Mouse (Mus musculus): ENCODE data around the gene Med12l.

The Med12l gene

DNA sequence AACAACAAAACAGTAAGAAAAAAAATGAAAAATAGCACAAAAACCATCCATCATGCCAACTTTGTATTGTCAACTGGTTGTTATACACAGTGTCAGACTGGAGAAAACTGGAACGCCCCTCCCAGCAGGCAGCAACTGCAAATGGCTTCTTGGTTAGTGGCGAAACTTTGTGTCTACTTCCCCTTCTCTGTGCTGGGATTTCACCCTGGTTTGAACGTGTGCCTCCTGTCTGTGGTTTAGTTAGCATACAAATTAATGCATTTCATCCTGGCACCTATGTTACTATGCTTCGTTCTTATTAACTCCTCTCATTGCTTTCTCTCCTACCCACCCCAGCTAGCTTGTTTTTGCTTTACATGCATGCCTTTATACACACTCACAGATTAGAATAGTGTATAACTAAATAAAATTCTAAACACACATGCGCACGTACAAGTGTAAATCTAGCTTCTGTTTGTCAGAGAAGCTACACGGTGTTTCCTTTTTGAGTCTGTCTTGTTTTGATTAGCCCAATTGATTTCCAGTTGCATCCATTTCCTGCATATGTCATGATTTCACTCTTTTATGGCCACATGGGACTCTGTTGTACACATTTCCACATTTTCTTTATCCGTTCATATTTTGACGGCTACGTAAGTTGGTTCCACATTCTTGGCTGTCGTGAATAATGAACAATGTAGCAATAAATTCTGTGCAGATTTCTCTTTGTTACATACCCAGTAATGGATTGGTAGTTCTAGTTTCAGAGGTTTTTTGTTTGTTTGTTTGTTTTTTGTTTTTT is 336.2 kb downstream of the Med12l start:
- DNase-seq, result no peak

DNA sequence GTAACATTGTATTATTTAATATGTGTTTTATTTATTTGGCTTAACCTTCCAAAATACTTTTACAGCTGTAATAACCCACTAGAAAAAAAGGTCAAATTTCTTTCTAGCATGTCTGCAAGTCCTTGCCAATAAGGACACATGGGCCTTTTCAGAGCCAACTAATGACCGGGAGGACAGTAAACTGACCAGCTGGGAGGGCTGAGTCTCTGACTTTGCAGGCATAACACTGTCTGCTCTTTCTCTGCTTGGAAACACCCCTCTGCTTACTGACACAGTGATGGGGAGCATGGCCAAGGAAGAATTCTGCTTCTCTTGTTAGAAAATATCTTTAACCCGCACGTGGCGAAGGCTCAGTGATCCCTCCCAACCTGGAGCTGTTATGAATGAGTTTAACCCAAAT is 337.4 kb downstream of the Med12l start:
- no peak for DNase-seq

DNA sequence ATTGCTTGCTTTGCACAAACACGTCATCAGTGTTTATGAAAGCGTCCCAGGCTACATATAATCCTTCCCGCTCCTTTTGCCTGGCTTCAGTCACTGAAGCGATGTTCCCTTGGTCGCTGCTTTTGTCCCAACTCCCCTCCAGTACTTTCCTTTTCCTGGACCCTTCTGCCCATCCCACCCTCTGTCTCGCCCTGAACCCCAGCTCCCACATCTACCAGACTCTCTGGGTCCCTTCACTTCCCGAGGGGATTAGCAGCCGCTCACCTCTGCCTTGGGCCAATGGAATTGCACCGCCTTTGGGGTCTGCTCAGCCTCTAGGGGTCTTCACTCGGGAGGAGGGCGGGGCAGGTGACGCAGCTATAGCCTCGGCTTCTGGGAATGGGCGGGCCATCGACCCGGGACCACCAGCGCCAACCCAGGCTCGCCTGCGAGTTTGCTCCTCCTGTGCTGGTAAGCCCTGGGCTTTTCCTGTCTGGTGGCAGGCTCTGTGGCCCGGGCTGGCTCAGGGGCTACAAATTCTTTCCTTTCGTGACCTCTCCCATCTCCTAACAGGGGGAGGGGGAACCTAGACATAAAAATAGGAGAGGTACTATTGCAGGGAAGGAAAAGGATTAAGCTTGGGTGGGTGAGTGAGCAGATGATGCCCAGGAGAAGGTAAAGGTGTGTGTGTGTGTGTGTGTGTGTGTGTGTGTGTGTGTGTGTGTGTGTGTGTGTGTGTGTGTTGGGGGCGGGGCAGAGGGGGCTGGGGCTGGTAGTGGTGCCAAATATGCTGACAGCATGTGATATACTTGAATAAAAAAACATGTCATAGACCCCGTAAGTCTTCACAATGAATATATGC is 338.7 kb downstream of the Med12l start, which contains the start of gene Igsf10:
Gene Igsf10 (minus strand): TSS at position 330 of the 841 bp plus-strand sequence.
- DNase-seq, result peak; percentile 60

DNA sequence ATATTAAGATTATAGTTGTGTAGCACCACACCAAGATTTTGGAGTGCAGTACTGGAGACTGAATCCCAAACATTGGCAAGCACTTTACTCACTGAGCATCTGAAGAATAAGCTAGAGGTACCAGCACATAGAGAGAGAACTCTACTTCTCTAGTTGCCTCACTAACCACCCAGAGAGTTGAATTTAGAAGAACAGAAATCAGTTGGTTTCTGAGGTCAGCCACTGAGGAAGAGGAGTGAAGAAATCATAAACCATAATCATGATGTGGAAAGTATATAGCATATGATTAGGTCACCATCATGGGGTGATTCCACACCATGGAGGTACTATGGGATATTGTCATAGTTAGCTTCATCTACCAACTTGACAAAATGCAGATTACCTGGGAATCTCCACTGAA is 346.1 kb downstream of the Med12l start:
- DNase-seq, result no peak

DNA sequence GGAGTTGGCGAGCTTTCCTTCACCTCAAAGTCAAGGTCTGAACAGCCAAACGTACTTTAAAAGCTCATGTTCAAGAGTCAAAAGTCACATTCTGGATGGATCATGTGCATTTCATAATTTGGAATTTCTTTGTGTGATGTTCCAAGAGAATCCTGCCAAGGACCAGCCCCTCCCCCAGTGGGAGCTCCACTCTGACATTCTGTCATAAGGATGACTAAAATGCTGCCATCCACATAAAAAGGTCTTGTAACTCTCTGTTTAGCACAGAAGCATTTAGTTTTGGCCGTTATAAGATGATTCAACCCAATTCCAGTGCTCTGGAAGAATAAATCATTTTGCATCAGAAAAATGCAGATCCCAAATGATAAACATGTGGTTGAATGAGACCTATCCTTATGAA is 348.5 kb downstream of the Med12l start:
- DNase-seq, result no peak

DNA sequence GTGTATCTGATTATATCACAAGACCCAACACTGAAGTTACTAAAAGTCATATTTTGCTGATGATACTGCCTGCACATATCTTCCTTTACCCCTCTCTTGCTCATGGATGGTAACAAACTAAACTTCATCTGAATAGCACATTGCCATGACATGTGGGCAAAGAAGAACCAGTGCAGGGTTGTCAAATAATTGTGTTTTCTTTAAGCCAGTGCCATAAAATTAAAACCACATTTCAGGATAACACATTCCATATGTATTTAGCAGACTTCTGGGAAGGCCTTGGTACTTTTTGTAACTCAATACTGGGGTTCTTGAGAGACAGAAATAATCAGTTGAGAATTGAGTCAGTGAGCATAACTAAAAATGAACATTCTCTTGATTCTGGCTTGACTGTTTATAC is 354.5 kb downstream of the Med12l start:
- DNase-seq, result no peak

DNA sequence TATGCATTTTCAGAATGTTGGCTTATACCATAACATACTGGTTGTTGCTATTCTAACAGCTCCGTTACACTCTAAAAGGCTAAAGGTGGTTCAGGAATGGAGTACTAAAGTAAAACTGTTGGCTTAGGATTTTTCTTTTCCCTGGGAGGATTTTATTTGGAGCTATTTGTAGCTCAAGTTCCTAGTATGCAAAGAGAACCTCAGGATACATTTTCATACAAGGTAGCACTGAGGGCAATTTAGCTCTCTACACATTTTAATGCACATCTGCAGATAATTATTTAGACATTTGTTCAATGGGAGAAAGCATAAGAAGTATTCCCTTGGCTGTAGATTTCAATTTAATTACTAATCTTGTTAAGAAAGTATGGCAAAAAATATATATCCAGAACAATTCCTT is 356.3 kb downstream of the Med12l start:
- DNase-seq, result no peak
